ENCODE assay signal across 8 mouse cellular contexts in genomic region chr2:91257126-91257980, GRCm38 (mm10). TPM values are rescaled to one million over a fixed set of nuclear protein-coding genes. Genes with fewer than 3 reads are reported as not detected.
DNase-seq lines count a peak whose midpoint lies in the region; ATAC-seq and TF ChIP-seq lines count a peak whose summit lies in the region.

No protein-coding gene starts in this region.

- no peak for TF ChIP-seq EP300 in liver, postnatal 0 days (IDR thresholded peaks at IDR 0.05; ENCODE audit: low read depth)
- TF ChIP-seq EP300 in stomach, postnatal 0 days (optimal IDR thresholded peaks at IDR 0.05): no peak

- H3K9me3 ChIP-seq in forebrain, embryonic 13.5 days (replicated peaks): no peaks in the 10 kb centered on the region
- H3K9me3 ChIP-seq in intestine, embryonic 15.5 days: no peaks in the 10 kb centered on the region
- no peaks in the 10 kb centered on the region for H3K9me3 ChIP-seq in liver, postnatal 0 days (ENCODE audit: low read length)
- H3K9me3 ChIP-seq in stomach, postnatal 0 days (ENCODE audit: control insufficient read depth, low read length): no peaks in the 10 kb centered on the region

- DNase-seq in spleen, adult 2 months (ENCODE audit: low read depth in 1 of 2, low spot score in 2 of 2): no peak
- DNase-seq in spleen, adult 18-20 months: no peak
- peak; percentile 59 to 67 for DNase-seq in adrenal gland, postnatal 36 days
- DNase-seq in liver, postnatal 0 days: peak; percentile 57
- DNase-seq in stomach, postnatal 0 days (ENCODE audit: low spot score): peak; percentile 71
- no peak for DNase-seq in right cerebral cortex, postnatal 36 days (ENCODE audit: low spot score in 2 of 2)

- no peaks in the 10 kb centered on the region for H3K36me3 ChIP-seq in spleen, adult 2 months (ENCODE audit: control insufficient read depth, insufficient read depth, low read length)
- H3K36me3 ChIP-seq in forebrain, embryonic 13.5 days (ENCODE audit: poor library complexity, severe bottlenecking): peaks cover 10% of the 10 kb centered on the region; the same call in 1 of the 2 replicates
- no peaks in the 10 kb centered on the region for H3K36me3 ChIP-seq in intestine, embryonic 15.5 days
- H3K36me3 ChIP-seq in liver, postnatal 0 days (replicated peaks; ENCODE audit: insufficient read depth, low read length): 0 out of 2 replicates have a peak, but pooled peaks cover 2% of the 10 kb centered on the region
- H3K36me3 ChIP-seq in stomach, postnatal 0 days (ENCODE audit: control insufficient read depth, insufficient read depth, low read length): peaks cover 10% of the 10 kb centered on the region

- peak overlapping the region; percentile 61 for H3K4me3 ChIP-seq in spleen, adult 2 months (ENCODE audit: extremely low read depth, insufficient read depth, insufficient read length)
- H3K4me3 ChIP-seq in forebrain, embryonic 13.5 days: peak overlapping the region; percentile 60
- peak overlapping the region; percentile 76 for H3K4me3 ChIP-seq in intestine, embryonic 15.5 days (replicated peaks)
- H3K4me3 ChIP-seq in liver, postnatal 0 days (ENCODE audit: low read depth, low read length): peak overlapping the region; percentile 68
- peak overlapping the region; percentile 72 for H3K4me3 ChIP-seq in stomach, postnatal 0 days (ENCODE audit: low read depth, low read length)

- no peak overlapping the region for H3K27ac ChIP-seq in spleen, adult 2 months (ENCODE audit: insufficient read depth, low read length)
- H3K27ac ChIP-seq in forebrain, embryonic 13.5 days: peak overlapping the region; percentile 10; the same call in 1 of the 2 replicates
- peak overlapping the region; percentile 42; the same call in 1 of the 2 replicates for H3K27ac ChIP-seq in intestine, embryonic 15.5 days
- H3K27ac ChIP-seq in liver, postnatal 0 days (ENCODE audit: low read depth): peak overlapping the region; percentile 68
- H3K27ac ChIP-seq in stomach, postnatal 0 days (replicated peaks): peak overlapping the region; percentile 91

- peak overlapping the region; percentile 70 for H3K9ac ChIP-seq in forebrain, embryonic 13.5 days
- H3K9ac ChIP-seq in intestine, embryonic 15.5 days: peak overlapping the region; percentile 65
- H3K9ac ChIP-seq in liver, postnatal 0 days (replicated peaks): peak overlapping the region; percentile 65
- H3K9ac ChIP-seq in stomach, postnatal 0 days (ENCODE audit: low read length): peak overlapping the region; percentile 72

- TF ChIP-seq POLR2A in spleen, adult 2 months (IDR thresholded peaks at IDR 0.05; ENCODE audit: low read depth, low read length): no peak

- H3K27me3 ChIP-seq in spleen, adult 2 months (ENCODE audit: control insufficient read depth, insufficient read depth, low read length): peaks cover 22% of the 10 kb centered on the region
- H3K27me3 ChIP-seq in forebrain, embryonic 13.5 days: peaks cover 31% of the 10 kb centered on the region
- peaks cover 14% of the 10 kb centered on the region; the same call in 1 of the 2 replicates for H3K27me3 ChIP-seq in intestine, embryonic 15.5 days (replicated peaks)
- H3K27me3 ChIP-seq in liver, postnatal 0 days (ENCODE audit: insufficient read depth, low read length): peaks cover 48% of the 10 kb centered on the region
- no peaks in the 10 kb centered on the region for H3K27me3 ChIP-seq in stomach, postnatal 0 days (ENCODE audit: control insufficient read depth, insufficient read depth, low read length)

- 12% methylated on average over 22 of the region's 22 CpGs for WGBS in spleen, adult 2 months
- 1% methylated on average over 22 of the region's 22 CpGs for WGBS in forebrain, embryonic 13.5 days
- WGBS in intestine, embryonic 15.5 days: 3% methylated on average over 22 of the region's 22 CpGs
- WGBS in liver, postnatal 0 days (ENCODE audit: insufficient replicate concordance): 7% methylated on average over 22 of the region's 22 CpGs
- 2% methylated on average over 22 of the region's 22 CpGs for WGBS in stomach, postnatal 0 days

- TF ChIP-seq CTCF in spleen, adult 2 months (IDR thresholded peaks at IDR 0.05; ENCODE audit: extremely low read depth, insufficient read depth, insufficient read length, insufficient replicate concordance): no peak
- TF ChIP-seq CTCF in liver, postnatal 0 days (IDR thresholded peaks at IDR 0.05; ENCODE audit: low read depth): no peak
- 0 out of 2 replicates have a peak, but pooled peaks have one; percentile 6 for TF ChIP-seq CTCF in stomach, postnatal 0 days (IDR thresholded peaks at IDR 0.05; ENCODE audit: low read depth)

- H3K4me2 ChIP-seq in forebrain, embryonic 13.5 days: peak overlapping the region; percentile 89
- H3K4me2 ChIP-seq in intestine, embryonic 15.5 days (replicated peaks): peak overlapping the region; percentile 97
- H3K4me2 ChIP-seq in liver, postnatal 0 days (ENCODE audit: low read depth, low read length): peak overlapping the region; percentile 80
- peak overlapping the region; percentile 84 for H3K4me2 ChIP-seq in stomach, postnatal 0 days (replicated peaks; ENCODE audit: low read depth)

- H3K4me1 ChIP-seq in spleen, adult 2 months (ENCODE audit: control insufficient read depth, insufficient read depth, insufficient read length): peaks cover 5% of the 10 kb centered on the region
- H3K4me1 ChIP-seq in forebrain, embryonic 13.5 days: peaks cover 35% of the 10 kb centered on the region
- H3K4me1 ChIP-seq in intestine, embryonic 15.5 days (replicated peaks): peaks cover 24% of the 10 kb centered on the region
- H3K4me1 ChIP-seq in liver, postnatal 0 days (ENCODE audit: insufficient read depth): peaks cover 14% of the 10 kb centered on the region; the same call in 1 of the 2 replicates
- H3K4me1 ChIP-seq in stomach, postnatal 0 days (replicated peaks; ENCODE audit: control insufficient read depth, insufficient read depth): peaks cover 10% of the 10 kb centered on the region; the same call in 1 of the 2 replicates

- peak; percentile 64 for ATAC-seq in forebrain, embryonic 13.5 days
- peak; percentile 69 for ATAC-seq in intestine, embryonic 15.5 days
- ATAC-seq in liver, postnatal 0 days: peak; percentile 70
- peak; percentile 81 for ATAC-seq in stomach, postnatal 0 days (ENCODE audit: low FRiP score, low TSS enrichment)

RNA-seq across cellular contexts. Expression of gene Pacsin3, which starts 1.6 kb away (rescaled TPM):
- 2.2 and 3.8 TPM in 2 replicates for polyA plus RNA-seq in spleen, adult 2 months (2012; rRNA removed)
- 100 to 1,000 TPM in 1 of 2 experiments, 10 to 100 TPM in 1; 52.8 to 124 TPM for total RNA-seq in adrenal gland, postnatal 36 days (2021)
- 23.4 and 26.5 TPM in 2 replicates for polyA plus RNA-seq in forebrain, embryonic 13.5 days (2015; fragmentation: Nextera tagmentation; extraction: Ambion mirVana)
- polyA plus RNA-seq in intestine, embryonic 15.5 days (2015; fragmentation: Nextera tagmentation; extraction: Ambion mirVana): 21.3 and 22.3 TPM in 2 replicates
- 27.8 and 28.5 TPM in 2 replicates for polyA plus RNA-seq in liver, postnatal 0 days (2015; fragmentation: Nextera tagmentation; extraction: Ambion mirVana)
- 46.2 and 52.2 TPM in 2 replicates for polyA plus RNA-seq in stomach, postnatal 0 days (2015; fragmentation: Nextera tagmentation; extraction: Ambion mirVana)

RNA-seq across cellular contexts. Expression of gene Arfgap2, which starts 7.4 kb away (rescaled TPM):
- polyA plus RNA-seq in spleen, adult 2 months (2012; rRNA removed): 32.0 and 32.7 TPM in 2 replicates
- total RNA-seq in adrenal gland, postnatal 36 days (2021): 10 to 100 TPM; 88.2 to 94.6 TPM
- polyA plus RNA-seq in forebrain, embryonic 13.5 days (2015; fragmentation: Nextera tagmentation; extraction: Ambion mirVana): 78.4 and 84.3 TPM in 2 replicates
- 72.0 and 75.6 TPM in 2 replicates for polyA plus RNA-seq in intestine, embryonic 15.5 days (2015; fragmentation: Nextera tagmentation; extraction: Ambion mirVana)
- polyA plus RNA-seq in liver, postnatal 0 days (2015; fragmentation: Nextera tagmentation; extraction: Ambion mirVana): 64.2 and 65.1 TPM in 2 replicates
- polyA plus RNA-seq in stomach, postnatal 0 days (2015; fragmentation: Nextera tagmentation; extraction: Ambion mirVana): 46.7 and 48.1 TPM in 2 replicates

RNA-seq across cellular contexts. Expression of gene Ddb2, which starts 20.6 kb away (rescaled TPM):
- 16.2 and 18.3 TPM in 2 replicates for polyA plus RNA-seq in spleen, adult 2 months (2012; rRNA removed)
- total RNA-seq in adrenal gland, postnatal 36 days (2021): 10 to 100 TPM in 1 of 2 experiments, 1 to 10 TPM in 1; 8.8 to 10.5 TPM
- 11.8 and 12.0 TPM in 2 replicates for polyA plus RNA-seq in forebrain, embryonic 13.5 days (2015; fragmentation: Nextera tagmentation; extraction: Ambion mirVana)
- 14.8 and 17.4 TPM in 2 replicates for polyA plus RNA-seq in intestine, embryonic 15.5 days (2015; fragmentation: Nextera tagmentation; extraction: Ambion mirVana)
- polyA plus RNA-seq in liver, postnatal 0 days (2015; fragmentation: Nextera tagmentation; extraction: Ambion mirVana): 4.0 and 4.2 TPM in 2 replicates
- 11.0 and 12.5 TPM in 2 replicates for polyA plus RNA-seq in stomach, postnatal 0 days (2015; fragmentation: Nextera tagmentation; extraction: Ambion mirVana)

RNA-seq across cellular contexts. Expression of gene Acp2, which starts 54.7 kb away (rescaled TPM):
- 21.4 and 24.6 TPM in 2 replicates for polyA plus RNA-seq in spleen, adult 2 months (2012; rRNA removed)
- 10 to 100 TPM; 47.8 to 47.9 TPM for total RNA-seq in adrenal gland, postnatal 36 days (2021)
- polyA plus RNA-seq in forebrain, embryonic 13.5 days (2015; fragmentation: Nextera tagmentation; extraction: Ambion mirVana): 30.2 and 33.3 TPM in 2 replicates
- polyA plus RNA-seq in intestine, embryonic 15.5 days (2015; fragmentation: Nextera tagmentation; extraction: Ambion mirVana): 20.4 and 20.9 TPM in 2 replicates
- polyA plus RNA-seq in liver, postnatal 0 days (2015; fragmentation: Nextera tagmentation; extraction: Ambion mirVana): 13.0 and 14.1 TPM in 2 replicates
- 11.6 and 13.5 TPM in 2 replicates for polyA plus RNA-seq in stomach, postnatal 0 days (2015; fragmentation: Nextera tagmentation; extraction: Ambion mirVana)

RNA-seq across cellular contexts. Expression of gene Nr1h3, which starts 54.7 kb away (rescaled TPM):
- 74.4 and 90.0 TPM in 2 replicates for polyA plus RNA-seq in spleen, adult 2 months (2012; rRNA removed)
- total RNA-seq in adrenal gland, postnatal 36 days (2021): 10 to 100 TPM; 26.2 to 34.3 TPM
- polyA plus RNA-seq in forebrain, embryonic 13.5 days (2015; fragmentation: Nextera tagmentation; extraction: Ambion mirVana): 1.4 and 1.9 TPM in 2 replicates
- 12.8 and 14.3 TPM in 2 replicates for polyA plus RNA-seq in intestine, embryonic 15.5 days (2015; fragmentation: Nextera tagmentation; extraction: Ambion mirVana)
- polyA plus RNA-seq in liver, postnatal 0 days (2015; fragmentation: Nextera tagmentation; extraction: Ambion mirVana): 30.0 and 31.0 TPM in 2 replicates
- polyA plus RNA-seq in stomach, postnatal 0 days (2015; fragmentation: Nextera tagmentation; extraction: Ambion mirVana): 1.8 and 2.2 TPM in 2 replicates

Comparison
In these comparisons a context has a peak if more than half of its experiments do, and no peak if none do; other contexts are left out.
1. DNase-seq: peak in adrenal gland, postnatal 36 days (2 of 2), liver, postnatal 0 days (single experiment) and stomach, postnatal 0 days (single experiment); none in spleen, adult 2 months (0 of 2), spleen, adult 18-20 months (0 of 2) and right cerebral cortex, postnatal 36 days (0 of 2).
2. Peak in every context shown above with its lines, with median percentiles within 50 percentile points of each other: H3K4me3 ChIP-seq, ATAC-seq, H3K4me2 ChIP-seq and H3K9ac ChIP-seq.